Mouse (Mus musculus): ENCODE data around the gene Tbx6. TPM values are rescaled to one million over a fixed set of nuclear protein-coding genes. Genes with fewer than 3 reads are reported as not detected.
A peak's percentile ranks its signal among the peaks of the same experiment; 100 is the strongest.

Gene Tbx6
- total RNA-seq (2015; ENCODE audit: low replicate concordance) (28.8 and 31.9 TPM in 2 replicates), total RNA-seq (2017; ENCODE audit: low replicate concordance) (12.3 and 23.2 TPM in 2 replicates)

GRCm38 (mm10) chr7:126780971-126781635 lies at the start of gene Tbx6:
Gene Tbx6 (plus strand): TSS chr7:126781483.
- no peak for ATAC-seq (replicated peaks; ENCODE audit: low FRiP score, poor library complexity, severe bottlenecking)

DNA sequence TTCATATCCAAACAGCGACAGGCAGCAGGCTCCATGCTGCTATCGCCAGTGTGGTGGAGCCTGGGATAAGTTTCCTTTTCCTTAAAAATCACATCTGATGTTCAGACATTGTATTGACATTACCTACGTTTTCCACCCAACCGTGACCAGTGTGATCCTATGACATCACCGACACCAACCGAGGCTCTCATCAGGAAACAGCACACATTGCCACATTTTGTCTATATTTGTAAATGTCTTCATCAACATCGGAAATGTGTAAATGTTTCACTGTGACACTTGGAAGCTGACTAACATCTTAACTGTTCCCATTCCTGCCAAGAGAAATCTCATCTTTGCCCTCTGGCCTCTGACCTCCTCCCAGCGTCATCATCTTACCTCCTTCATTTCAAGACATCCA lies 45.2 kb upstream of the Tbx6 start:
- no peak for ATAC-seq (replicated peaks; ENCODE audit: low FRiP score, poor library complexity, severe bottlenecking)

- no peak for ATAC-seq (replicated peaks; ENCODE audit: low FRiP score, poor library complexity, severe bottlenecking)
Measured at GRCm38 (mm10) chr7:126739551-126739950, 41.7 kb upstream of the Tbx6 start.

- no peak for ATAC-seq (replicated peaks; ENCODE audit: low FRiP score, poor library complexity, severe bottlenecking)
Measured at GRCm38 (mm10) chr7:126740132-126740735, 41.0 kb upstream of the Tbx6 start.

DNA sequence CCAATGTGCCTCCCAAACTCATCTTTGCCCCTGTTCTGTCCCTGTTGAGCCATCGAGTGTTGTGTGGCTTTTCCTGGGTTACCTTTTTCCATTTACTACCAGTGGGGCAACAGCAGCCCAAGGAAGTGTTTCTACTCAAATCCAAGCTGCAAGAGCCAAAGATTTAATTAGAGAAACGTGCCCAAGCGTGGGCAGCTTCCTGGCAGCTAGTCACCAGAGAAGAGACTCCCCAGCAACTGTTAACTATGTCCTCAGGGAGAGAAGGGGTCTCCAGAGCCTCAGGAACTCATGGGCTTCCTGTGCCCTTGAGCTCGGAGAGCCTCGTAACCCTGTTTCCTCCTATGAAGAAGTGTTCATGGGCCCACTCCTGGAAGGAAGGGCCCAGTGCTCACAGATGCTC lies 40.3 kb upstream of the Tbx6 start:
- ATAC-seq (replicated peaks; ENCODE audit: low FRiP score, poor library complexity, severe bottlenecking): no peak

DNA sequence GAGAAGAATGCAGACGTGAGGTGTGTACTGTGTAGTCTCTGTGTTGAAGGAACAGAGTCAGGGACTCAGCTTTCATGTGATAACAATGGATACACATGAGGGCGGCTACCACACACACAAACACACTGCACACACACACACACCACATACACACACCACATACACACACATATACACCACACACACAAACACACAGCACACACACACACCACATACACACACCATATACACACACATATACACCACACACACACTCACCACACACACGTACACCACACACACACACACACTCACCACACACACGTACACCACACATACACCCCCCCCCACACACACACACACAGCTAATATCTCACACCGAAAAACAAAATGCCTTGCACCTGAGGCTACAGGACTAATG lies 39.8 kb upstream of the Tbx6 start:
- ATAC-seq (replicated peaks; ENCODE audit: low FRiP score, poor library complexity, severe bottlenecking): no peak

- no peak for ATAC-seq (replicated peaks; ENCODE audit: low FRiP score, poor library complexity, severe bottlenecking)
Measured at GRCm38 (mm10) chr7:126741964-126742482, 39.3 kb upstream of the Tbx6 start.

DNA sequence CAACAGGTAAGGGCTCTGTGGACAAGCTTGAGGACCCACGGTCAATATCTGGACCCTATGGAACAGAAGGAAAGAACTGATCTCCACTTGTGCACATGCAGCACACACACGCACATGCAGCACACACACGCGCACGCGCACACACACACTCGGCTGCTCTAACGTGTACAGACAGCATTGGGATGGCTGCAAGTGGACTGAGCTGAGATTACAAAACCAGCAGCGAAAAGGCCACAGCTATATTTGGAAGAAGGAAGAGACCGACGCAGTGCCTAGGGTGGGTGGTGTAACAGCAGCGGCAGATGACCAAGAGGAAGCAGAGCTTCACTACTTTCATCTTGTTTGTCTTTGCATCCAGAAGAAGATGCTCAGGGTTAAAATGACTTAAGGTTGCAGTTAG lies 35.2 kb upstream of the Tbx6 start:
- no peak for ATAC-seq (replicated peaks; ENCODE audit: low FRiP score, poor library complexity, severe bottlenecking)

- no peak for ATAC-seq (replicated peaks; ENCODE audit: low FRiP score, poor library complexity, severe bottlenecking)
Measured at GRCm38 (mm10) chr7:126746798-126747197, 34.5 kb upstream of the Tbx6 start.

DNA sequence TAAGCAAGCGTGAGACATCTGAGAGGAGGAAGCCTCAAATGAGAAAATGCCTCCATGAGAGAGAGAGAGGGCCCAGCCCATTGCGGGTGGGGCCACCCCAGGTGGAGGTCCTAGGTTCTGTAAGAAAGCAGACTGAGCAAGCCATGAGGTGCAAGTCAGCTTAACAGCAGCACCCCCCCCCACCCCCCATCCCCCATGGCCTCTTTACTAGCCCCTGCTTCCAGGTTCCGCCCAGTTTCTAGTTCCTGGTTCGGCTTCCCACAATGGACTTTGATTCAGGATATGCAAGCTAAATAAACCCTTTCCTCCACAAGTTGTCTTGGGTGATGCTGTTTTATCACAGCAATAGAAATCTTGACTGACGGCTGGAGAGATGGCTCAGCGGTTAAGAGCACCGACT lies 32.5 kb upstream of the Tbx6 start:
- no peak for ATAC-seq (replicated peaks; ENCODE audit: low FRiP score, poor library complexity, severe bottlenecking)

GRCm38 (mm10) chr7:126749582-126750343 lies 31.5 kb upstream of the Tbx6 start:
- ATAC-seq (replicated peaks; ENCODE audit: low FRiP score, poor library complexity, severe bottlenecking): no peak

- ATAC-seq (replicated peaks; ENCODE audit: low FRiP score, poor library complexity, severe bottlenecking): peak; percentile 77
Measured at GRCm38 (mm10) chr7:126754866-126755265, 26.4 kb upstream of the Tbx6 start.

DNA sequence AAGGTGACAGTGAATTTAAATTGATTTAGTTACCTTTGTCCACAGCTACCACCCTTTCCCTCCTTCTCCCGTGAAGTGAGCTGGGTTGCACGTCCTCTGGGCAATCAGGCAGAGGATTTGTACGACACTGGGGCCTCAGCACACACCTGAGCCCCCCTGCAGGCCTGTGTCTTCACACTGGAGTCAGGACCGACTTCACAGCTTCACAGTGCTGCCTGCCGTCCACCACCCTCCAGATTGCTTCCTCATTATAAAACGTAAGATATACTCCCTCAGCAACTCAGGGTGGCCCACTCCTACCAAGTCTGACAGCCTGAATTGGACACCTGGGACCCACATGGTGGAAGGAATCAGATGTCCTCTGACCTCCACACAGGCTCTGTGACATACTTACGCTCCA lies 22.7 kb upstream of the Tbx6 start:
- no peak for ATAC-seq (replicated peaks; ENCODE audit: low FRiP score, poor library complexity, severe bottlenecking)

GRCm38 (mm10) chr7:126759050-126759671 lies 22.1 kb upstream of the Tbx6 start, which contains the start of gene Mapk3:
Gene Mapk3 (plus strand): TSS chr7:126759601.
- ATAC-seq (replicated peaks; ENCODE audit: low FRiP score, poor library complexity, severe bottlenecking): peak; percentile 79

GRCm38 (mm10) chr7:126759672-126760390 lies 21.5 kb upstream of the Tbx6 start:
- ATAC-seq (replicated peaks; ENCODE audit: low FRiP score, poor library complexity, severe bottlenecking): peak; percentile 45

DNA sequence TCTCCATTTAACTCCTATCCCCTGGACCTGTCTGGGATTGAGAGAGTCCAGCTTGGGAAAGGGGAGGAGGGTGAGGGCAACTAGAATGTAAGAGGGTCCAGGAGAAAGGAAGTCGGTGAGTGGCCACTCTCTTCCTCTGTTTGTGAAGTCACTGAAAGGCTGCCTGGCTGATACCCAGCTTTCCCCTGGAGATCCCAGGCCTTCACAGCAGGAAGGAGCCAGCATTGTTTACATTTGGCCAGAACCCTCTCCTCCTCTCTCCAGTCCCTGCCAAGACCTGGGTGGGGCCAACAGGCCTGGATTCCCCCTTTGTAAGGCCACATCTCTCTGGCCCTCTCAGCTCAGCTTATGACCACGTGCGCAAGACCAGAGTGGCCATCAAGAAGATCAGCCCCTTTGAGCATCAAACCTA lies 20.9 kb upstream of the Tbx6 start:
- ATAC-seq (replicated peaks; ENCODE audit: low FRiP score, poor library complexity, severe bottlenecking): no peak

- ATAC-seq (replicated peaks; ENCODE audit: low FRiP score, poor library complexity, severe bottlenecking): no peak
Measured at GRCm38 (mm10) chr7:126760956-126761355, 20.3 kb upstream of the Tbx6 start.

DNA sequence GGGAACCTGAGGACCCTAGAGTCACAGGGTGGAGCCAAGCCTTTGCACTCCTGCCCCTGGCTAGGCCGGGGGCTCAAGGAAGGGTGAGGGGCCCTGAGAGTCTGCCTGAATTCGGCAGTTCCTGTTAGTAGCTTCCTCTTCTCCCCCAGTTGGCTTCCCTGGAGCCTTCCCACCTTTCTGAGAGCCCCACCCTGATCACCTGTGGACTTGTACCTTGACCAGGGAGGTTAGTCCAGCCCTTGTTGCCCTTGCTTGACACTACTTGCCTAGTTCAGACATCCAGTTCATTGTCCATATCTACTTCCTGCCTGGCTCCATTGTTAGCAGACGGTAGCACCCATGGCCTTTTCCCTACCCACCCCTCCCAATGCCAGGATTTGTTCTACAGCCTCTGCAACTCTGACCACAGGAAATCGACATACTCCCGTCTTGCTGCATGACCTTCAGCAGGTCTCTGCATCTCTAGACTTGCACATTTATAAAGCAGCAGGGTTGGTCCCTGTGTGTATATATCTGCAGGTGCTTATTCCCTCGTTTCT lies 19.7 kb upstream of the Tbx6 start:
- no peak for ATAC-seq (replicated peaks; ENCODE audit: low FRiP score, poor library complexity, severe bottlenecking)

- ATAC-seq (replicated peaks; ENCODE audit: low FRiP score, poor library complexity, severe bottlenecking): no peak
Measured at GRCm38 (mm10) chr7:126762471-126763008, 18.7 kb upstream of the Tbx6 start.

Measured in erythroblast, adult 5-6 weeks (primary cell).